In the genomic region with DNA sequence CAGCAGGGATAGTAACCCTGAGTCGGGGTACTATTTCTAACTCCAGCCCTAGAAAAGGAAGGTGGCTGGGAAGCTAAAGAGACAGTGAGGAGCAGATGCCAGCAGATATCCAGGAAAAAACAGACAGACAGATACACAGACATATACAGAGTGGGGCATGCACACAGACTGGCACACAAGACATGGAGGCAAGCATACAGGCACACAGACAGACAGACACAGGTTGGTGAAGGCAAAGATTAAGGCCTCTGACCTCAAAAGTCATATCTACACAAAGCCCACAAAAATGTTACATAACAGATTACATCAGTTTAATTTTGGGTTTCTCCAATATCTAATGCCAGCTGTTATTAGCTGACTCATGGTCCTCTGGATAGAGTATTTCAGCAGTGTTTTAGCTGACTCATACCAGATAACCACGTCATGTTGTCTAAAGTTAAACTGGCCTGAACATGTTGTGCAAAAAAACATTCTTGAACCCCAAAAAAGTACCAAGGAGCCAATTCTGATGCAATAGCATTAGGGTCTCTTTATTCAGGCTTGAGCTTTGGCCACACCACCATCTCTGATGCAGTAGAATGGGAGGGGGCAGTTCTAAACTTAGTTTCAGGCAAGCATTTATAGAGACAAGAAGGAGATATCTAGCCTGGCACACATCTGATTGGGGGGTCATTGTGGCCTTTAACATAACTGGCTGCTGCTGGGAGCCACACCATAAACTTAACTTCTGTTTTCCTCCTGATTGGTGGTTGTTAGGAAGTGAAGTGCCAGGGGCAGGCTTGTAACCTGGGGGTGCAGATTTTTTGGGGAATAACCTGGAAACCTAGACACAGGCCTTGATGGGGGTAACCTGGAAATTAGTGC, we compare ENCODE assay signal across 12 mouse cellular contexts.
A peak's percentile ranks its signal among the peaks of the same experiment; 100 is the strongest.
DNase-seq lines count a peak whose midpoint lies in the region; ATAC-seq and TF ChIP-seq lines count a peak whose summit lies in the region.
"Had no signal": no experiment of that assay in that cellular context is flagged by ENCODE, and none has a peak within 500 bp of the region (broad histone marks: within the 10 kb centered on the region; RNA-seq: fewer than 3 reads in every experiment).

No protein-coding gene starts in this region.

- WGBS in heart, embryonic 13.5 days, result 62% methylated on average over 2 of the region's 2 CpGs
- WGBS in liver, embryonic 11.5 days, result 62% methylated on average over 2 of the region's 2 CpGs
- WGBS in forebrain, embryonic 16.5 days, result 84% methylated on average over 2 of the region's 2 CpGs
- WGBS in kidney, embryonic 14.5 days, result 92% methylated on average over 2 of the region's 2 CpGs

- H3K4me1 ChIP-seq in heart, embryonic 13.5 days, result no peaks in the 10 kb centered on the region
- H3K4me1 ChIP-seq in liver, embryonic 11.5 days (replicated peaks; ENCODE audit: control insufficient read depth, insufficient read depth, low read length), result no peaks in the 10 kb centered on the region
- no peaks in the 10 kb centered on the region for H3K4me1 ChIP-seq in forebrain, embryonic 16.5 days (replicated peaks; ENCODE audit: control insufficient read depth, insufficient read depth, low read length)
- no peaks in the 10 kb centered on the region for H3K4me1 ChIP-seq in kidney, embryonic 14.5 days (ENCODE audit: control insufficient read depth, insufficient read depth, low read length)

- H3K4me3 ChIP-seq in heart, embryonic 13.5 days, result no peak overlapping the region
- H3K4me3 ChIP-seq in liver, embryonic 11.5 days (ENCODE audit: low read depth, low read length), result no peak overlapping the region
- no peak overlapping the region for H3K4me3 ChIP-seq in forebrain, embryonic 16.5 days (replicated peaks; ENCODE audit: low read length)
- no peak overlapping the region for H3K4me3 ChIP-seq in kidney, embryonic 14.5 days (ENCODE audit: low read length)

- no peaks in the 10 kb centered on the region for H3K36me3 ChIP-seq in heart, embryonic 13.5 days
- no peaks in the 10 kb centered on the region for H3K36me3 ChIP-seq in liver, embryonic 11.5 days (ENCODE audit: control insufficient read depth, insufficient read depth, low read length)
- no peaks in the 10 kb centered on the region for H3K36me3 ChIP-seq in forebrain, embryonic 16.5 days (ENCODE audit: control insufficient read depth, insufficient read depth)
- no peaks in the 10 kb centered on the region for H3K36me3 ChIP-seq in kidney, embryonic 14.5 days (ENCODE audit: control insufficient read depth, insufficient read depth, low read length)

- no peaks in the 10 kb centered on the region for H3K9me3 ChIP-seq in heart, embryonic 13.5 days
- H3K9me3 ChIP-seq in liver, embryonic 11.5 days (ENCODE audit: control insufficient read depth, low read length), result no peaks in the 10 kb centered on the region
- H3K9me3 ChIP-seq in forebrain, embryonic 16.5 days (ENCODE audit: control insufficient read depth, low read length), result no peaks in the 10 kb centered on the region
- no peaks in the 10 kb centered on the region for H3K9me3 ChIP-seq in kidney, embryonic 14.5 days (ENCODE audit: control insufficient read depth, low read length)

- CTCF ChIA-PET in Patski (lab: Charles Lee), result no interaction called here

- in situ Hi-C loops in Patski (cut with MboI; ENCODE audit: low pct_unique_long_range_greater_than_20kb), result no loop called here

- no peak overlapping the region for H3K4me2 ChIP-seq in heart, embryonic 13.5 days
- no peak overlapping the region for H3K4me2 ChIP-seq in liver, embryonic 11.5 days
- no peak overlapping the region for H3K4me2 ChIP-seq in forebrain, embryonic 16.5 days (ENCODE audit: low read length)
- no peak overlapping the region for H3K4me2 ChIP-seq in kidney, embryonic 14.5 days (replicated peaks; ENCODE audit: low read depth, low read length)

- ATAC-seq in heart, embryonic 13.5 days (ENCODE audit: extremely low read depth, insufficient number of reproducible peaks, low FRiP score, low TSS enrichment), result 0 out of 2 replicates have a peak, but pooled peaks have one; percentile 25
- ATAC-seq in Patski, result peak; percentile 35
- ATAC-seq in liver, embryonic 11.5 days (replicated peaks; ENCODE audit: low FRiP score), result peak; percentile 90
- ATAC-seq in forebrain, embryonic 16.5 days, result no peak
- no peak for ATAC-seq in kidney, embryonic 14.5 days (ENCODE audit: low FRiP score, low TSS enrichment)

- peak overlapping the region; percentile 24; the same call in 1 of the 2 replicates for H3K27ac ChIP-seq in heart, embryonic 13.5 days (replicated peaks)
- H3K27ac ChIP-seq in liver, embryonic 11.5 days (ENCODE audit: low read depth, low read length), result no peak overlapping the region
- no peak overlapping the region for H3K27ac ChIP-seq in forebrain, embryonic 16.5 days (ENCODE audit: low read length)
- no peak overlapping the region for H3K27ac ChIP-seq in kidney, embryonic 14.5 days (ENCODE audit: low read depth, low read length)

- no peaks in the 10 kb centered on the region for H3K27me3 ChIP-seq in heart, embryonic 13.5 days (replicated peaks)
- no peaks in the 10 kb centered on the region for H3K27me3 ChIP-seq in Patski
- no peaks in the 10 kb centered on the region for H3K27me3 ChIP-seq in liver, embryonic 11.5 days (replicated peaks; ENCODE audit: control insufficient read depth, insufficient read depth, low read length)
- H3K27me3 ChIP-seq in forebrain, embryonic 16.5 days (replicated peaks; ENCODE audit: control insufficient read depth, insufficient read depth, low read length), result no peaks in the 10 kb centered on the region
- no peaks in the 10 kb centered on the region for H3K27me3 ChIP-seq in kidney, embryonic 14.5 days (ENCODE audit: control insufficient read depth, insufficient read depth, low read length)

- H3K9ac ChIP-seq in heart, embryonic 13.5 days, result no peak overlapping the region
- H3K9ac ChIP-seq in liver, embryonic 11.5 days (ENCODE audit: low read depth, low read length), result no peak overlapping the region
- no peak overlapping the region for H3K9ac ChIP-seq in forebrain, embryonic 16.5 days (replicated peaks; ENCODE audit: low read depth, low read length)
- no peak overlapping the region for H3K9ac ChIP-seq in kidney, embryonic 14.5 days (ENCODE audit: low read depth, low read length)

- no peak for TF ChIP-seq CTCF in Patski (IDR thresholded peaks at IDR 0.05)

- POLR2A ChIA-PET in Patski (lab: Charles Lee), result no interaction called here

- DNase-seq in heart, adult 9 months (ENCODE audit: low spot score in 2 of 2), result no peak
- DNase-seq in Patski (ENCODE audit: low read depth, low spot score), result peak; percentile 1
- no peak for DNase-seq in liver, embryonic 11.5 days (ENCODE audit: low spot score)
- no peak for DNase-seq in right cerebral cortex, adult 2 months (ENCODE audit: low spot score in 2 of 2)
- DNase-seq: cerebellum, adult 2 months; heart, postnatal 36 days; left cerebral cortex, postnatal 4 days; right cerebral cortex, postnatal 25 days; thymus, adult 2 months had no signal

Comparison
In these comparisons a context has a peak if more than half of its experiments do, and no peak if none do; other contexts are left out.
1. ATAC-seq: peak in heart, embryonic 13.5 days (single experiment), Patski (single experiment) and liver, embryonic 11.5 days (single experiment); none in forebrain, embryonic 16.5 days (single experiment) and kidney, embryonic 14.5 days (single experiment).